Mouse (Mus musculus) kidney, adult 2 months (tissue): ENCODE results near the gene Fbxl15. TPM values are rescaled to one million over a fixed set of nuclear protein-coding genes. Genes with fewer than 3 reads are reported as not detected.
A peak's percentile ranks its signal among the peaks of the same experiment; 100 is the strongest.

Experiments used
- DNase-seq: peaks from one replicate; pipeline ENCODE4 v3.0.0; 2021
- H3K27ac ChIP-seq: fragments of 200-500 bp; 2 replicates; pipeline ENCODE4 v1.5.1; 2012; ENCODE audit warnings: low read depth, low read length, control low read depth, inconsistent platforms; ENCODE audit not compliant: insufficient read depth
- H3K27me3 ChIP-seq: fragments of 200-500 bp; replicated peaks from 2 replicates; pipeline ENCODE4 v1.6.1; 2012; ENCODE audit warnings: mild to moderate bottlenecking, moderate library complexity, low read length, inconsistent platforms; ENCODE audit not compliant: control insufficient read depth, insufficient read depth
- H3K36me3 ChIP-seq: fragments of 200-500 bp; 2 replicates; pipeline ENCODE4 v1.6.1; 2012; ENCODE audit warnings: mild to moderate bottlenecking, moderate library complexity, low read length, inconsistent platforms; ENCODE audit not compliant: control insufficient read depth, insufficient read depth
- H3K4me1 ChIP-seq: fragments of 200-500 bp; 2 replicates; pipeline ENCODE4 v1.6.1; 2011; ENCODE audit warnings: low read length; ENCODE audit not compliant: control insufficient read depth, insufficient read depth
- H3K4me3 ChIP-seq: fragments of 200-500 bp; 2 replicates; pipeline ENCODE4 v1.5.1; 2011; ENCODE audit warnings: mild to moderate bottlenecking, low read depth, low read length, control low read depth; ENCODE audit not compliant: insufficient read depth
- CTCF ChIP-seq: fragments of 200-500 bp; conservative IDR thresholded peaks from 2 replicates; pipeline ENCODE4 v1.5.1; 2011; ENCODE audit warnings: low read depth, mild to moderate bottlenecking, control low read depth, low read length, moderate library complexity, mixed read lengths; ENCODE audit not compliant: insufficient read depth, insufficient read length
- POLR2A ChIP-seq: fragments of 200-500 bp; IDR thresholded peaks from one replicate; pipeline ENCODE4 v1.6.1; 2011; ENCODE audit warnings: low read depth, low read length, control low read depth
- WGBS: fragments of 180-500 bp; shearing (Covaris S2); methylation state at CpG from one replicate; pipeline ENCODE4 v1.1.7; 2018; 5-methylcytosine and 5-hydroxymethylcytosine counted together
- polyA plus RNA-seq: library from polyadenylated mRNA; depleted of rRNA; stranded (reverse); fragments of >200 nt; gene quantifications from 2 replicates; pipeline ENCODE4 v1.2.3, GENCODE M21; 2012

Fbxl15 gene
- polyA plus RNA-seq, 1 experiment: 26.1 TPM

- no peaks in the 10 kb centered on the region for H3K27me3 ChIP-seq
- TF ChIP-seq POLR2A (no peak), CTCF (no peak)
- 46% methylated on average over 6 of the region's 6 CpGs for WGBS
- no peak for DNase-seq
- peak overlapping the region; percentile 30; the same call in 1 of the 2 replicates for H3K27ac ChIP-seq
- H3K4me1 ChIP-seq: peaks cover 13% of the 10 kb centered on the region; the same call in 1 of the 2 replicates
- peak overlapping the region; percentile 33; the same call in 1 of the 2 replicates for H3K4me3 ChIP-seq
- no peaks in the 10 kb centered on the region for H3K36me3 ChIP-seq
Measured at GRCm38 (mm10) chr19:46338942-46339286, 10.9 kb downstream of the Fbxl15 start.

GRCm38 (mm10) chr19:46339287-46339971, 11.4 kb downstream of the Fbxl15 start:
- peak; percentile 30 for DNase-seq
- Histone ChIP-seq H3K27me3 (no peaks in the 10 kb centered on the region), H3K36me3 (no peaks in the 10 kb centered on the region), H3K4me1 (peaks cover 13% of the 10 kb centered on the region; the same call in 1 of the 2 replicates), H3K4me3 (no peak overlapping the region), H3K27ac (peak overlapping the region; percentile 30; the same call in 1 of the 2 replicates)
- 57% methylated on average over 7 of the region's 7 CpGs for WGBS
- TF ChIP-seq POLR2A (no peak), CTCF (no peak)

GRCm38 (mm10) chr19:46344710-46345419, 16.9 kb downstream of the Fbxl15 start:
- no peaks in the 10 kb centered on the region for H3K36me3 ChIP-seq
- H3K4me1 ChIP-seq: peaks cover 6% of the 10 kb centered on the region; the same call in 1 of the 2 replicates
- H3K4me3 ChIP-seq: no peak overlapping the region
- no peak overlapping the region for H3K27ac ChIP-seq
- no peak for DNase-seq
- TF ChIP-seq CTCF (no peak), POLR2A (no peak)
- WGBS: 44% methylated on average over 7 of the region's 7 CpGs
- H3K27me3 ChIP-seq: no peaks in the 10 kb centered on the region

- Histone ChIP-seq H3K27ac (no peak overlapping the region), H3K27me3 (no peaks in the 10 kb centered on the region), H3K36me3 (no peaks in the 10 kb centered on the region), H3K4me3 (no peak overlapping the region), H3K4me1 (peaks cover 6% of the 10 kb centered on the region; the same call in 1 of the 2 replicates)
- DNase-seq: no peak
- TF ChIP-seq POLR2A (no peak), CTCF (no peak)
- WGBS: 97% methylated on average over 1 of the region's 1 CpGs
Measured at GRCm38 (mm10) chr19:46347146-46347545, 19.2 kb downstream of the Fbxl15 start.

GRCm38 (mm10) chr19:46347936-46348668, 20.1 kb downstream of the Fbxl15 start:
- H3K27ac ChIP-seq: peak overlapping the region; percentile 31; the same call in 1 of the 2 replicates
- peak; percentile 11 for DNase-seq

GRCm38 (mm10) chr19:46348761-46349458, 20.9 kb downstream of the Fbxl15 start:
- no peaks in the 10 kb centered on the region for H3K27me3 ChIP-seq
- peaks cover 6% of the 10 kb centered on the region; the same call in 1 of the 2 replicates for H3K4me1 ChIP-seq
- peak; percentile 76 for DNase-seq

More at GRCm38 (mm10) chr19:46347936-46348668, 20.1 kb downstream of the Fbxl15 start:
- no peaks in the 10 kb centered on the region for H3K36me3 ChIP-seq
- TF ChIP-seq POLR2A: no peak
- no peak for TF ChIP-seq CTCF
- H3K4me3 ChIP-seq: peak overlapping the region; percentile 81
- peaks cover 6% of the 10 kb centered on the region; the same call in 1 of the 2 replicates for H3K4me1 ChIP-seq
- 23% methylated on average over 14 of the region's 14 CpGs for WGBS
- H3K27me3 ChIP-seq: no peaks in the 10 kb centered on the region

More at GRCm38 (mm10) chr19:46348761-46349458, 20.9 kb downstream of the Fbxl15 start:
- under 1% methylated on average over 78 of the region's 78 CpGs for WGBS
- H3K27ac ChIP-seq: peak overlapping the region; percentile 31; the same call in 1 of the 2 replicates
- peak overlapping the region; percentile 81 for H3K4me3 ChIP-seq
- TF ChIP-seq CTCF: no peak
- TF ChIP-seq POLR2A: peak; percentile 32
- H3K36me3 ChIP-seq: no peaks in the 10 kb centered on the region
